Mouse (Mus musculus) embryonic facial prominence, embryonic 15.5 days (tissue): ENCODE data around the gene Olfr351. TPM values are rescaled to one million over a fixed set of nuclear protein-coding genes. Genes with fewer than 3 reads are reported as not detected.

Experiments used
- ATAC-seq: fragments of 200-750 bp; cut with Nextera tagmentation; 2 replicates; pipeline ENCODE4 v1.8.0; 2017; ENCODE audit warnings: low read depth, moderate TSS enrichment; ENCODE audit not compliant: insufficient number of reproducible peaks, low FRiP score, low TSS enrichment
- H3K27ac ChIP-seq: fragments of 300-500 bp; sonication (generic); replicated peaks from 2 replicates; pipeline ENCODE4 v1.5.1; 2015; ENCODE audit warnings: mild to moderate bottlenecking, inconsistent platforms
- H3K27me3 ChIP-seq: fragments of 300-500 bp; sonication (generic); 2 replicates; pipeline ENCODE4 v1.6.1; 2015; ENCODE audit warnings: inconsistent platforms
- H3K36me3 ChIP-seq: fragments of 300-500 bp; sonication (generic); 2 replicates; pipeline ENCODE4 v1.6.1; 2015; ENCODE audit warnings: mild to moderate bottlenecking, inconsistent platforms
- H3K4me1 ChIP-seq: fragments of 300-500 bp; sonication (generic); 2 replicates; pipeline ENCODE4 v1.6.1; 2015; ENCODE audit warnings: inconsistent platforms
- H3K4me2 ChIP-seq: fragments of 300-500 bp; sonication (generic); replicated peaks from 2 replicates; pipeline ENCODE4 v1.6.1; 2015; ENCODE audit warnings: mild to moderate bottlenecking, inconsistent platforms
- H3K4me3 ChIP-seq: fragments of 300-500 bp; sonication (generic); replicated peaks from 2 replicates; pipeline ENCODE4 v1.5.1; 2015; ENCODE audit warnings: mild to moderate bottlenecking, inconsistent platforms
- H3K9ac ChIP-seq: fragments of 300-500 bp; sonication (generic); 2 replicates; pipeline ENCODE4 v1.6.1; 2015; ENCODE audit warnings: inconsistent platforms
- H3K9me3 ChIP-seq: fragments of 300-500 bp; sonication (generic); replicated peaks from 2 replicates; pipeline ENCODE4 v1.6.1; 2016; ENCODE audit warnings: inconsistent platforms
- WGBS: fragments of 180-500 bp; shearing (Covaris S2); methylation state at CpG from one replicate; pipeline ENCODE4 v1.1.7; 2015; 5-methylcytosine and 5-hydroxymethylcytosine counted together
- polyA plus RNA-seq: library from polyadenylated mRNA; unstranded; fragments of >200 nt; fragmentation: Nextera tagmentation; extraction: Ambion mirVana; gene quantifications from 2 replicates; pipeline ENCODE4 v1.2.1, GENCODE M21; 2015

The Olfr351 gene
- not detected in 2 replicates for polyA plus RNA-seq

GRCm38 (mm10) chr2:36862560-36862959, at the start of gene Olfr351:
Gene Olfr351, minus strand, starts transcription at chr2:36862660.
- Histone ChIP-seq H3K36me3 (no peaks in the 10 kb centered on the region), H3K4me1 (no peaks in the 10 kb centered on the region), H3K4me3 (no peak within 1 kb of the TSS), H3K4me2 (no peak within 1 kb of the TSS), H3K9ac (no peak within 1 kb of the TSS), H3K9me3 (0 out of 2 replicates have a peak, but pooled peaks cover 4% of the 10 kb centered on the region), H3K27ac (no peak within 1 kb of the TSS), H3K27me3 (no peaks in the 10 kb centered on the region)
- ATAC-seq = no peak
- 74% methylated on average over 1 of the region's 1 CpGs for WGBS

DNA sequence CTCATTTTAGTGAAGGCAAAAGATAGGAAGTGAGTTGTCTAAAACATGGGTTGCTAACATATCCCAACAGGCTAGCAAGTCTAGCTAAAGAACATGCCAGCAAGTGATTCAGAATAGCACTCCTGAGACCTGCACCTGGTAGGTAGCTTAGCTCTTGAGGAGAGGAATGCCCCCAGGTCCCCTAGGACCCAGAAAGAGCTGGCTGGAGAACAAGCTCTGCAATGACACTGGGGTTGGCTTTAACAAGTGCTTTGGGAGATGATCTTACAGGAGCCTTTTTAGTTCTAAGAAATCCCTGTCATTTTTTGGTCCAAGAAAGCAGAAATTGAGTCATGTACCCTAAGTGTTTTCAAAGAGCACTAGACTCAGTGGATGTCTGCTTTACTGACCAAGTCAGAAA, 42.9 kb upstream of the Olfr351 start, which contains the start of gene Olfr354:
TSS of gene Olfr354 (plus strand) at position 301 of the 400 bp plus-strand sequence.
- H3K27me3 ChIP-seq = no peaks in the 10 kb centered on the region
- ATAC-seq = no peak
- no peaks in the 10 kb centered on the region for H3K9me3 ChIP-seq

GRCm38 (mm10) chr2:36897114-36897513, 34.7 kb upstream of the Olfr351 start:
- ATAC-seq = no peak
- no peak overlapping the region for H3K9ac ChIP-seq
- no peak overlapping the region for H3K4me2 ChIP-seq
- no peaks in the 10 kb centered on the region for H3K36me3 ChIP-seq
- no peaks in the 10 kb centered on the region for H3K27me3 ChIP-seq
- H3K27ac ChIP-seq = no peak overlapping the region
- H3K4me3 ChIP-seq = no peak overlapping the region
- H3K9me3 ChIP-seq = no peaks in the 10 kb centered on the region
- H3K4me1 ChIP-seq = no peaks in the 10 kb centered on the region

More for the DNA sequence above, 42.9 kb upstream of the Olfr351 start, which contains the start of gene Olfr354:
- Histone ChIP-seq H3K9ac (no peak within 1 kb of the TSS), H3K4me3 (no peak within 1 kb of the TSS), H3K4me2 (no peak within 1 kb of the TSS), H3K36me3 (no peaks in the 10 kb centered on the region), H3K27ac (no peak within 1 kb of the TSS), H3K4me1 (no peaks in the 10 kb centered on the region)

GRCm38 (mm10) chr2:36892836-36893235, 30.4 kb upstream of the Olfr351 start, which contains the start of gene Olfr353:
Gene Olfr353, minus strand, starts transcription at chr2:36892936.
- H3K27me3 ChIP-seq = no peaks in the 10 kb centered on the region
- no peak within 1 kb of the TSS for H3K4me3 ChIP-seq
- no peak for ATAC-seq
- no peaks in the 10 kb centered on the region for H3K4me1 ChIP-seq
- no peaks in the 10 kb centered on the region for H3K9me3 ChIP-seq
- H3K36me3 ChIP-seq = no peaks in the 10 kb centered on the region
- no peak within 1 kb of the TSS for H3K9ac ChIP-seq
- no peak within 1 kb of the TSS for H3K27ac ChIP-seq
- no peak within 1 kb of the TSS for H3K4me2 ChIP-seq

GRCm38 (mm10) chr2:36868160-36868559, 5.7 kb upstream of the Olfr351 start, which contains the start of gene Olfr352:
Gene Olfr352, plus strand, starts transcription at chr2:36868460.
- Histone ChIP-seq H3K27ac (no peak within 1 kb of the TSS), H3K9me3 (0 out of 2 replicates have a peak, but pooled peaks cover 8% of the 10 kb centered on the region), H3K4me3 (no peak within 1 kb of the TSS), H3K4me2 (no peak within 1 kb of the TSS), H3K9ac (no peak within 1 kb of the TSS), H3K36me3 (no peaks in the 10 kb centered on the region), H3K27me3 (no peaks in the 10 kb centered on the region), H3K4me1 (no peaks in the 10 kb centered on the region)
- WGBS = 71% methylated on average over 1 of the region's 1 CpGs
- no peak for ATAC-seq

- Histone ChIP-seq H3K4me3 (no peak within 1 kb of the TSS), H3K36me3 (no peaks in the 10 kb centered on the region), H3K27me3 (no peaks in the 10 kb centered on the region), H3K27ac (no peak within 1 kb of the TSS), H3K4me1 (no peaks in the 10 kb centered on the region), H3K9ac (no peak within 1 kb of the TSS), H3K4me2 (no peak within 1 kb of the TSS), H3K9me3 (0 out of 2 replicates have a peak, but pooled peaks cover 5% of the 10 kb centered on the region)
- WGBS = 82% methylated on average over 1 of the region's 1 CpGs
- ATAC-seq = no peak
These were observed 16.4 kb downstream of the Olfr351 start, which contains the start of gene Olfr350 for GRCm38 (mm10) chr2:36846010-36846409. Gene Olfr350, plus strand, starts transcription at chr2:36846310.

DNA sequence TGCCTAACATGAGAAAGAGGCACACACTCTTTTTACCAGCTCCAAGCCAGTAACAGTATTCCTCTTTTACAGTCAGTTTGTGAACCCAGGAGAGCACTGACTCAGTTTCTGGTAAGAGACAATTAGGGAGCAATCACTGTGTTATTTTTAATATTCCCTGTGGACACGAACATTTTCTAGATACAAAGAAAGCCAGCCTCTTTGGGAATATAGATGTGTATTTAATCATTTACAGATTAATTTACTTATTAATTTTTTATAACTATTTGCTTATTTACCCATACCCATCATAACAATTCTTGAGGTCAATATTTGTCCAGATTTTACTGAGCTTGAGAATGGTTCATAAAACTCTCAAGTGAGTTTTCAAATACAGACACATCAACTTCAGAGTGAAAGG, 45.5 kb downstream of the Olfr351 start, which contains the start of gene Olfr3:
TSS of gene Olfr3 (minus strand) at position 101 of the 400 bp plus-strand sequence.
- 69% methylated on average over 1 of the region's 1 CpGs for WGBS
- H3K9me3 ChIP-seq = 0 out of 2 replicates have a peak, but pooled peaks cover 4% of the 10 kb centered on the region

More for the DNA sequence above, 45.5 kb downstream of the Olfr351 start, which contains the start of gene Olfr3:
- Histone ChIP-seq H3K27ac (no peak within 1 kb of the TSS), H3K4me2 (no peak within 1 kb of the TSS), H3K27me3 (no peaks in the 10 kb centered on the region), H3K4me1 (no peaks in the 10 kb centered on the region), H3K9ac (no peak within 1 kb of the TSS), H3K4me3 (no peak within 1 kb of the TSS), H3K36me3 (no peaks in the 10 kb centered on the region)
- ATAC-seq = no peak

Other genes starting within 250 kb of the Olfr351 start
- not detected in 2 replicates for gene Olfr345, start 222.6 kb downstream of the Olfr351 start, polyA plus RNA-seq
- not detected in 2 replicates for gene Olfr346, start 176.9 kb downstream of the Olfr351 start, polyA plus RNA-seq
- not detected in 2 replicates for gene Olfr347, start 130.8 kb downstream of the Olfr351 start, polyA plus RNA-seq
- 0.17 TPM in 1 of 2 replicates, not detected in the other for gene Olfr348, start 78.4 kb downstream of the Olfr351 start, polyA plus RNA-seq
- gene Olfr50, start 72.1 kb downstream of the Olfr351 start, polyA plus RNA-seq = 0.31 and 0.42 TPM in 2 replicates
- 0.16 and 0.20 TPM in 2 replicates for gene Olfr3, start 45.6 kb downstream of the Olfr351 start, polyA plus RNA-seq
- gene Olfr350, start 16.4 kb downstream of the Olfr351 start, polyA plus RNA-seq = 0.08 TPM in 1 of 2 replicates, not detected in the other
- gene Olfr352, start 5.8 kb upstream of the Olfr351 start, polyA plus RNA-seq = not detected in 2 replicates
- gene Olfr353, start 30.3 kb upstream of the Olfr351 start, polyA plus RNA-seq = not detected in 2 replicates
- gene Olfr354, start 43.0 kb upstream of the Olfr351 start, polyA plus RNA-seq = not detected in 2 replicates
- not detected in 2 replicates for gene Olfr355, start 66.2 kb upstream of the Olfr351 start, polyA plus RNA-seq
- not detected in 2 replicates for gene Olfr356, start 74.5 kb upstream of the Olfr351 start, polyA plus RNA-seq
- gene Olfr357, start 131.2 kb upstream of the Olfr351 start, polyA plus RNA-seq = not detected in 2 replicates
- 0.03 and 0.05 TPM in 2 replicates for gene Olfr358, start 146.7 kb upstream of the Olfr351 start, polyA plus RNA-seq
- gene Olfr360, start 203.1 kb upstream of the Olfr351 start, polyA plus RNA-seq = 0.12 TPM in 1 of 2 replicates, not detected in the other
- gene Olfr361, start 226.6 kb upstream of the Olfr351 start, polyA plus RNA-seq = not detected in 2 replicates